Mouse (Mus musculus) kidney, embryonic 14.5 days (tissue): ENCODE results near the gene Olfr51. TPM values are rescaled to one million over a fixed set of nuclear protein-coding genes. Genes with fewer than 3 reads are reported as not detected.
"Not testable (repeated sequence)": the region's sequence is repeated elsewhere in the genome, so short reads cannot be mapped to it uniquely, and the experiment has no call there.

ENCODE experiments used
- ATAC-seq: fragments of 200-750 bp; cut with Nextera tagmentation; 2 replicates; pipeline ENCODE4 v1.8.0; 2017; ENCODE audit warnings: moderate number of reproducible peaks, mild to moderate bottlenecking, moderate TSS enrichment, moderate library complexity; ENCODE audit not compliant: low FRiP score, low TSS enrichment
- H3K27ac ChIP-seq: fragments of 300-500 bp; sonication (generic); 2 replicates; pipeline ENCODE4 v1.5.1; 2014; ENCODE audit warnings: low read depth, mild to moderate bottlenecking, low read length, moderate library complexity, mixed read lengths
- H3K27me3 ChIP-seq: fragments of 300-500 bp; sonication (generic); 2 replicates; pipeline ENCODE4 v1.6.1; 2014; ENCODE audit warnings: mild to moderate bottlenecking, low read length; ENCODE audit not compliant: control insufficient read depth, insufficient read depth
- H3K36me3 ChIP-seq: fragments of 300-500 bp; sonication (generic); 2 replicates; pipeline ENCODE4 v1.6.1; 2014; ENCODE audit warnings: low read length, mixed read lengths; ENCODE audit not compliant: control insufficient read depth, insufficient read depth
- H3K4me1 ChIP-seq: fragments of 300-500 bp; sonication (generic); 2 replicates; pipeline ENCODE4 v1.6.1; 2014; ENCODE audit warnings: low read length, mixed read lengths; ENCODE audit not compliant: control insufficient read depth, insufficient read depth
- H3K4me2 ChIP-seq: fragments of 300-500 bp; sonication (generic); replicated peaks from 2 replicates; pipeline ENCODE4 v1.6.1; 2014; ENCODE audit warnings: low read depth, mild to moderate bottlenecking, low read length
- H3K4me3 ChIP-seq: fragments of 300-500 bp; sonication (generic); 2 replicates; pipeline ENCODE4 v1.5.1; 2014; ENCODE audit warnings: mild to moderate bottlenecking, low read length
- H3K9ac ChIP-seq: fragments of 300-500 bp; sonication (generic); 2 replicates; pipeline ENCODE4 v1.6.1; 2014; ENCODE audit warnings: low read depth, mild to moderate bottlenecking, low read length, moderate library complexity
- H3K9me3 ChIP-seq: fragments of 300-500 bp; sonication (generic); 2 replicates; pipeline ENCODE4 v1.6.1; 2016; ENCODE audit warnings: low read length; ENCODE audit not compliant: control insufficient read depth
- WGBS: fragments of 180-500 bp; shearing (Covaris S2); extraction: QIAGEN DNeasy Blood & Tissue Kit; methylation state at CpG from one replicate; pipeline ENCODE4 v1.1.7; 2014; 5-methylcytosine and 5-hydroxymethylcytosine counted together
- polyA plus RNA-seq: library from polyadenylated mRNA; unstranded; fragments of >200 nt; fragmentation: Nextera tagmentation; extraction: Ambion mirVana; gene quantifications from 2 replicates; pipeline ENCODE4 v1.2.1, GENCODE M21; 2014

Gene Olfr51
- polyA plus RNA-seq, 1 experiment from 2014 or later = not detected

DNA sequence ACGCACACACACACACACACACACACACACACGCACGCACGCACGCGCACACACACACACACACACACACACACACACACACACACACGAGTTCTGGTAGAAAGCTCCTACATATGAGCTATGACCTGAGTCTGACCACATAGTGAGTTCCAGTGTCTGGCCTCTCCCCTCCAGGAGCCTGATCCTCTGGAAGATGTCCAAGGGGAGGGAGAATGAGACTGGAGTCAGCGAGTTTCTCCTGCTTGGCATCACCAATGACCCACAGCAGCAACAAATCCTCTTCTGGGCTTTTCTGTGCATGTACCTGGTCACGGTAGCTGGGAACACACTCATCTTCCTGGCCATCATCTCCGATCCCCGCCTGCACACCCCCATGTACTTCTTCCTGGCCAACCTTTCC, 23.4 kb downstream of the Olfr51 start:
- not testable (repeated sequence) for H3K4me3 ChIP-seq, H3K4me1 ChIP-seq, ATAC-seq, H3K27me3 ChIP-seq, H3K27ac ChIP-seq, H3K9me3 ChIP-seq, H3K4me2 ChIP-seq, H3K9ac ChIP-seq, H3K36me3 ChIP-seq
- whole genome bisulfite sequencing = 89% methylated on average over 11 of the region's 11 CpGs

DNA sequence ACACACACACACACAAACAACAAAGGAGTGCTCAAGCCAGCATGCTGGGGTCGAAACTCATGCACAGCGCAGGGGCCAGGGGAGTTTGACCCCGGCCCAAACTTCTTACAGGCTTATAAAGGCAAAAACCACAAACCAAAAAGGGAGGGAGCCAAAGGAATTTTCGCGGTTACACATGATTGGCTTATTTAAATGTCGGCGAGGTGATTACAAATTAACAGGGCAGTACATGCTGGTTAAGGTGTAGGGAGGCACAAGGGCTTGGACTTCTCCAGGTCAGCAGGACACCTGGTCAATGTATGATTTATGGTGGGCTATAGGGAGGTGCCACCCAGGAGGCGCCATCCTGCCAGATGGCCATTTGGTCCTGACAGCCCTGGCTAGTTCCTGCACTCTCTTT, 26.0 kb downstream of the Olfr51 start:
- not testable (repeated sequence) for H3K27me3 ChIP-seq, H3K36me3 ChIP-seq, H3K4me2 ChIP-seq, H3K4me3 ChIP-seq, H3K9me3 ChIP-seq, H3K4me1 ChIP-seq, H3K27ac ChIP-seq, H3K9ac ChIP-seq, ATAC-seq
- 36% methylated on average over 8 of the region's 8 CpGs for WGBS

DNA sequence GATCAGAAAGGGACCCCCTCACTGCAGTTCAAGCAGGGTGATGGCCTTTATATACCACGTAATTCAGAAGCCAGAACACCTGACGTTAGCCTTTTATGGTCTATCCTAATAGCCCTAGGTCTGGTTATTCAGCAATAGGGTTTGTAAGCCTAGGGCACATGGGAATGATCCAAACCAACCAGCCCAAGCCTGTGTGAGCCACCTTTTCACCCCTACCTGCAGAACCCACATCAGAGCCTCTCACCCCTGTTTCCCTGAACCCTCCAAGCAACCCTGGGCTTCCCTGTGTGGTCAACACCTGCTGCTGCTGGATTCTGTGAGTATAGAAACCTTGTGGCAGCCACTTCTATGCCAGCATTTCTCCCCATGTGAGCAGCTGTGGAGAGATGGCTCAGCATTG, 26.8 kb downstream of the Olfr51 start:
- WGBS = 46% methylated on average over 2 of the region's 2 CpGs
- no peak overlapping the region for H3K4me2 ChIP-seq
- no peak for ATAC-seq

DNA sequence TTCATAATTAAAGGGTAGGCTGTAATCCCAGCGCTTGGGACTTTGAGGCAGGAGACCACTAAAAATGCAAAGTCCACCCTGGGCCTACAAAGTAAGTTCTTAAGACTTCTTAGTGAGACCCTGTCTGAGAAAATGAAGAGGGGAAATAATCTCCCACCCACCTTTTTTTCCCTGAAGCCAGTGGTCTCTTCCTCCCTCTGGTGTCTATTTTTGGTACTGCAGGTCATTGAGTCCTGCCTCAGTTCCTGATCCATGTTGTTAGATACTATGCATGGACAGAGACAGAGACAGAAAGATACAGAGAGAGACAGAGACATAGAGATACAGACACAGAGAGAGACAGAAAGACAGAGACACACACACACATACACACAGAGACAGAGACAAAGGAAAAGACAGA, 29.5 kb downstream of the Olfr51 start:
- Histone ChIP-seq H3K4me3 (no peak overlapping the region), H3K9me3 (no peaks in the 10 kb centered on the region), H3K36me3 (no peaks in the 10 kb centered on the region), H3K4me2 (no peak overlapping the region), H3K27me3 (no peaks in the 10 kb centered on the region), H3K4me1 (no peaks in the 10 kb centered on the region), H3K9ac (no peak overlapping the region), H3K27ac (no peak overlapping the region)
- WGBS = 23% methylated on average over 1 of the region's 1 CpGs
- ATAC-seq = no peak

More for the DNA sequence above, 26.8 kb downstream of the Olfr51 start:
- H3K27me3 ChIP-seq = no peaks in the 10 kb centered on the region
- no peaks in the 10 kb centered on the region for H3K36me3 ChIP-seq
- no peaks in the 10 kb centered on the region for H3K9me3 ChIP-seq
- H3K4me1 ChIP-seq = no peaks in the 10 kb centered on the region
- H3K27ac ChIP-seq = no peak overlapping the region
- no peak overlapping the region for H3K4me3 ChIP-seq
- H3K9ac ChIP-seq = no peak overlapping the region

DNA sequence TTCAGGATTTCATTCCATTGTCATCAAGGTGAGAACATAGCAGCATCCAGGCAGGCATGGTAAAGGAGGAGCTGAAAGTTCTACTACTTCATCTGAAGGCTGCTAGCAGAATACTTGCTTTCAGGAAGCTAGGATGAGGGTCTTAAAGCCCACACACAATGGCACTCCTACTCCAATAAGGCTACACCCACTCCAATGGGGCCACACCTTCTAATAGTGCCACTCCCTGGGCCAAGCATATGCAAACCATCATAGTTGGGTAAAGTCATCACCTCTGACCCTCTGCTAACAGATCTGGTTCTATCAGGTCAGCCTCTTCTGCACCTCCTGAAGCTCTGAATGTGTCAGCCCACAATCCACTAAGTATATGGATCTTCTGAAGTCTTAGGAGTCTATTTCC, 30.7 kb downstream of the Olfr51 start:
- H3K36me3 ChIP-seq, ATAC-seq, H3K4me2 ChIP-seq, H3K9me3 ChIP-seq, H3K27me3 ChIP-seq, H3K4me1 ChIP-seq, H3K27ac ChIP-seq, H3K9ac ChIP-seq, H3K4me3 ChIP-seq: not testable (repeated sequence)

DNA sequence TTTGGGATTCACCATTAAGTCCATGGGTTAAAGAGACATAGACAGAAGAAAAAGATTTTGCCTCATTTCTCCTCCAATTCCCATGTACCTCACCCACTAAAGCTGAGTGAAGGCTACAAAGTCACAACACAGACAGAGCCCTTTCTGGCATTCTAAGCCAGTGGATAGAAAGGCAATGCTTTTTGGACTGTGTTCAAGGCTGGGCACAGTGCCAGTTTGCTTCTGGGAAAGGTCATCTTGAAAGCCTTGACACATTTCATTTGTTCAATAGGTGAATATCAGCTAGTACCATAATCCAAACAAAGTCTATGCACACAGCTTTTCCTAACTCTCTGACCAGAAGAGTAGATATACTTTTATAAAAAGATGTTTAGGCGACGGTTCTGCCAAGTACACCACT, 32.6 kb downstream of the Olfr51 start:
- H3K4me1 ChIP-seq = no peaks in the 10 kb centered on the region
- H3K27ac ChIP-seq = no peak overlapping the region
- no peak for ATAC-seq
- WGBS = 92% methylated on average over 2 of the region's 2 CpGs
- H3K4me3 ChIP-seq = no peak overlapping the region
- H3K27me3 ChIP-seq = no peaks in the 10 kb centered on the region
- no peaks in the 10 kb centered on the region for H3K9me3 ChIP-seq
- H3K36me3 ChIP-seq = no peaks in the 10 kb centered on the region
- H3K4me2 ChIP-seq = no peak overlapping the region
- no peak overlapping the region for H3K9ac ChIP-seq

DNA sequence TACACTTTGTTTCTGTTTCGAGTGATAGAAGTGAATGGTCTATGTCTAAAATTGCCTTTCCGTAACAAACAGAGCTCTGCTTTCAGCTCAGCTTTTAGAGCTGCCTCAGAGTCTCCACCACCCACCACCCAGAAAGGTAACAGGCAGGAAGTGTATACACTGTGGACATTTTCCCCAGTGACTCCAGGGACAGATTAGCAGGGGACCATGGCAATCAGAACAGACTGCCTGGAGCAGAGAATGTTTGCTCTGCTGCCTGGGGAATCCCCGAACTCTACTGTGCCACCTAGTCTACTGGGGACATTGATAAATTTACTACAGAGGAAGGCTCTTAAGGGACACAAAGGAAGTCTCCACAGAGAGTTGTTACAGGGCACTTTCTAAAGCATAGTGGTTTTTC, 41.4 kb downstream of the Olfr51 start:
- H3K4me3 ChIP-seq, H3K4me2 ChIP-seq, H3K36me3 ChIP-seq, H3K27me3 ChIP-seq, ATAC-seq, H3K9ac ChIP-seq, H3K27ac ChIP-seq, H3K4me1 ChIP-seq, H3K9me3 ChIP-seq: not testable (repeated sequence)
- WGBS = 69% methylated on average over 3 of the region's 3 CpGs

DNA sequence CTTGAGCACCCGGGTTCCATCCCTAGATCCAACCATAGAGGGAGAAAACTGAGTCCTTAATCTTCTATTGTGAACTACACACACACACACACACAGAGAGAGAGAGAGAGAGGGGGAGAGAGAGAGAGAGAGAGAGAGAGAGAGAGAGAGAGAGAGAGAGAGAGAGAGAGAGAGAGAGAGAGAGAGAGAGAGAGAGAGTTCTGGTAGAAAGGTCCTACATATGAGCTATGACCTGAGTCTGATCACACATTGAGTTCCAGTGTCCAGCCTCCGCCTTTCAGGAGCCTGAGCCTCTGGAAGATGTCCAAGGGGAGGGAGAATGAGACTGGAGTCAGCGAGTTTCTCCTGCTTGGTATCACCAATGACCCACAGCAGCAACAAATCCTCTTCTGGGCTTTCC, 44.4 kb downstream of the Olfr51 start, which contains the start of gene Olfr1375:
Gene Olfr1375 (plus strand): TSS at position 301 of the 400 bp plus-strand sequence.
- not testable (repeated sequence) for H3K27me3 ChIP-seq, H3K9ac ChIP-seq, H3K27ac ChIP-seq, H3K9me3 ChIP-seq, H3K4me1 ChIP-seq, H3K36me3 ChIP-seq, H3K4me3 ChIP-seq, ATAC-seq, H3K4me2 ChIP-seq
- WGBS = 73% methylated on average over 3 of the region's 3 CpGs

DNA sequence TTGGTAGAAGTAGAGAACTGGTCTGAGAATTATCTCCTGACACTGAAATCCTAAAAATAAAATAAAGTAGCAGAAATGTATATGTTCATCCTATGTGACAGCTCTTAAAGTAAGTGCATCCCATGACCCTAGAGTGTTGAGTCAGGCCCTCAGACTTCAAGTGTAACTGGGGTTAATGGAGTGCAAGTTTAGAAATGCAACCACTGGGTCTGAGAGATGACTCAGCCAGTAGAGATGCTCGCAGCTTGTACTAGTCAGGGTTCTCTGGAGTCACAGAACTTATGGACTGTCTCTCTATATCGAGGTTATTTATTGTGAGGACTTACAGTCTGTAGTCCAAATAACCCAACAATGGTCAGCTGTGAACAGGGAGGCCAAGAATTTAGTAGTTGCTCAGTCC, 48.3 kb downstream of the Olfr51 start:
- no peak overlapping the region for H3K27ac ChIP-seq
- H3K9ac ChIP-seq = no peak overlapping the region
- ATAC-seq = no peak
- WGBS = 52% methylated on average over 2 of the region's 2 CpGs
- no peak overlapping the region for H3K4me3 ChIP-seq
- H3K27me3 ChIP-seq = no peaks in the 10 kb centered on the region
- H3K4me2 ChIP-seq = no peak overlapping the region
- no peaks in the 10 kb centered on the region for H3K9me3 ChIP-seq
- H3K36me3 ChIP-seq = no peaks in the 10 kb centered on the region
- no peaks in the 10 kb centered on the region for H3K4me1 ChIP-seq

DNA sequence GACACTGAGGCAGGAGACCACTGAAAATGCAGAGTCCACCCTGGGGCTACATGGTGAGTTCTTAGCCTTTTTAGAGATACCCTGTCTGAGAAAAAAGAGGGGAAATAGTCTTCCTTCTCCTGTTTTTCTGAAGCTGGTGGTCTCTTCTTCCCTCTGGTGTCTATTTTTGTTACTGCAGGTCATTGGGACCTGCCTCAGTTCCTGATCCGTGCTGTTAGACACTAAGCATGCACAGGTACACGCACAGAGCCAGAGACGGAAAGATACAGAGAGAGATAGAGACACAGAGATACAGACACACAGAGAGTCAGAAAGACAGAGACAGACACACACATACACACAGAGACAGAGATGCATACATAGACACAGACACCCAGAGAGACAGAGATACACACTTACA, 49.8 kb downstream of the Olfr51 start:
- Histone ChIP-seq H3K4me1 (no peaks in the 10 kb centered on the region), H3K4me2 (no peak overlapping the region), H3K9ac (no peak overlapping the region), H3K27me3 (no peaks in the 10 kb centered on the region), H3K27ac (no peak overlapping the region), H3K4me3 (no peak overlapping the region), H3K9me3 (no peaks in the 10 kb centered on the region), H3K36me3 (no peaks in the 10 kb centered on the region)
- 58% methylated on average over 3 of the region's 3 CpGs for WGBS
- ATAC-seq = no peak
